Mouse (Mus musculus) retina, postnatal 1 day (tissue): ENCODE measurements around the gene Zfp541.

Experiments
- DNase-seq: peaks from one replicate; pipeline ENCODE4 v3.0.0-alpha.2; 2012

The Zfp541 gene

GRCm38 (mm10) chr7:16129846-16130691, 68.5 kb downstream of the Zfp541 start:
- DNase-seq = peak; percentile 94

GRCm38 (mm10) chr7:16130956-16131634, 69.5 kb downstream of the Zfp541 start:
- peak; percentile 16 for DNase-seq

- peak; percentile 21 for DNase-seq
Observed at GRCm38 (mm10) chr7:16132161-16132581, 70.6 kb downstream of the Zfp541 start.

- no peak for DNase-seq
Observed at GRCm38 (mm10) chr7:16132926-16133325, 71.3 kb downstream of the Zfp541 start.

- DNase-seq = no peak
Observed at GRCm38 (mm10) chr7:16133691-16134090, 72.1 kb downstream of the Zfp541 start.

GRCm38 (mm10) chr7:16134951-16135392, 73.4 kb downstream of the Zfp541 start:
- DNase-seq = peak; percentile 50
